7 mouse cellular contexts compared by ENCODE assay signal in the genomic region with DNA sequence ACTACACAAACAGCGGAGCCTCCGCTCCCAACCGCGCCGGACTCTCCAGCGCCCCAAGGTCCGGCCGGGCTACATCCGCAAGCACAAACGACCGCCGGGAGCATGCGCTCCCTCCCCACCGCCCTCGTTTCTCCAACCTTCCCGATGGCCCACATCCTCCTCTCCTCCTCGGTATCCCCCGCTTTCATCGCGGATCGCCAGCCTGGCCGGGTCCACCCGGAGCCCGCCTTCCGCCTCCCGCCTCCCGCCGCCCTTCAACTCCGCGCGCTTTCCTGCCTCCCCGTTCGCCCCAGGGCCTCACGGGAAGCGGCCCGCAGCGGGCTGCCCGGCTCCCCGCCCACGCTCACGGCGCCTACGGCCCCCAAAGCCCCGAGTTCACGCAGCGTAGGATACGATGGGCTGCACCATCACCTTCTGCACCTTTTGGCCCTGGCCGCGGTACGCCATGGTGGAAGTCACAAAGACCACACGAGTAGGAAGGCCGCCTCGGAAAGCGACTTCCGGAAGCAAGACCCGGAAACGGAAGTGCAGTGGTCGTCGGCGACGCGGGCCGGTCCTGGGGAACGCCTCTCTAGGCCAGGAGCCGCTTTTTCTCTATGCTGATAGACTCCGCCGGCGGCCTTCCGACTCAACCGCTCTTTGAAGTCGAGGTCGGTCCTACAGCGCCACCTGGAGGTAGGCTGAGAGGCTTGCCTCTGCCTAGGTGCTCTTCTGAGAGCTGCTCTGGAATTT. TPM values are rescaled to one million over a fixed set of nuclear protein-coding genes. Genes with fewer than 3 reads are reported as not detected.
DNase-seq lines count a peak whose midpoint lies in the region; ATAC-seq and TF ChIP-seq lines count a peak whose summit lies in the region.

TSS of gene Snrpe (minus strand) at position 521 of the 732 bp plus-strand sequence.

- WGBS in embryonic facial prominence, embryonic 10.5 days = under 1% methylated on average over 73 of the region's 73 CpGs
- WGBS in intestine, postnatal 0 days = under 1% methylated on average over 73 of the region's 73 CpGs
- under 1% methylated on average over 73 of the region's 73 CpGs for WGBS in midbrain, embryonic 12.5 days
- under 1% methylated on average over 73 of the region's 73 CpGs for WGBS in small intestine, adult 2 months

- H3K9me3 ChIP-seq in embryonic facial prominence, embryonic 10.5 days = no peaks in the 10 kb centered on the region
- no peaks in the 10 kb centered on the region for H3K9me3 ChIP-seq in intestine, postnatal 0 days (ENCODE audit: control insufficient read depth)
- no peaks in the 10 kb centered on the region for H3K9me3 ChIP-seq in midbrain, embryonic 12.5 days

- TF ChIP-seq CTCF in intestine, postnatal 0 days (IDR thresholded peaks at IDR 0.05; ENCODE audit: low read depth) = peak; percentile 97
- peak; percentile 95 for TF ChIP-seq CTCF in small intestine, adult 2 months (IDR thresholded peaks at IDR 0.05; ENCODE audit: extremely low read depth, insufficient read length, insufficient replicate concordance, low read depth, low read length)

- 0 out of 2 replicates have a peak, but pooled peaks have one; percentile 47 for TF ChIP-seq POLR2A in small intestine, adult 2 months (IDR thresholded peaks at IDR 0.05; ENCODE audit: low read depth, low read length)

- DNase-seq in adrenal gland, postnatal 10 days = peak; percentile 98
- DNase-seq in embryonic facial prominence, embryonic 10.5 days (ENCODE audit: low spot score) = peak; percentile 98
- peak; percentile 73 for DNase-seq in gonadal fat pad, adult 2 months (ENCODE audit: low read depth)
- DNase-seq in left cerebral cortex, postnatal 4 days = peak; percentile 99

- intact Hi-C loops in left cerebral cortex, postnatal 4 days (cut with DNase I) = loop anchor here (5.0 to 10.0 kb wide), 4 partner anchors 228 to 473 kb away; no protein-coding TSS in a partner anchor

- H3K4me1 ChIP-seq in embryonic facial prominence, embryonic 10.5 days = peaks cover 11% of the 10 kb centered on the region
- no peaks in the 10 kb centered on the region for H3K4me1 ChIP-seq in intestine, postnatal 0 days (replicated peaks; ENCODE audit: control insufficient read depth, insufficient read depth, low read length)
- H3K4me1 ChIP-seq in midbrain, embryonic 12.5 days = peaks cover 11% of the 10 kb centered on the region
- H3K4me1 ChIP-seq in small intestine, adult 2 months (ENCODE audit: control insufficient read depth, insufficient read depth, insufficient read length, low read length) = no peaks in the 10 kb centered on the region

- ATAC-seq in intestine, postnatal 0 days = peak; percentile 98
- peak; percentile 97 for ATAC-seq in midbrain, embryonic 12.5 days (ENCODE audit: low FRiP score, low read depth)

- H3K4me3 ChIP-seq in embryonic facial prominence, embryonic 10.5 days = peak within 1 kb of the TSS; percentile 97
- peak within 1 kb of the TSS; percentile 95 for H3K4me3 ChIP-seq in intestine, postnatal 0 days (ENCODE audit: low read depth, low read length)
- peak within 1 kb of the TSS; percentile 89 for H3K4me3 ChIP-seq in midbrain, embryonic 12.5 days
- peak within 1 kb of the TSS; percentile 82 for H3K4me3 ChIP-seq in small intestine, adult 2 months (ENCODE audit: low read depth, low read length)

- H3K4me2 ChIP-seq in intestine, postnatal 0 days (replicated peaks; ENCODE audit: low read depth) = peak within 1 kb of the TSS; percentile 64
- peak within 1 kb of the TSS; percentile 60 for H3K4me2 ChIP-seq in midbrain, embryonic 12.5 days (replicated peaks)

- no peaks in the 10 kb centered on the region for H3K27me3 ChIP-seq in embryonic facial prominence, embryonic 10.5 days (replicated peaks; ENCODE audit: low read depth, poor library complexity, severe bottlenecking)
- no peaks in the 10 kb centered on the region for H3K27me3 ChIP-seq in intestine, postnatal 0 days (replicated peaks; ENCODE audit: control insufficient read depth, insufficient read depth, low read length)
- H3K27me3 ChIP-seq in midbrain, embryonic 12.5 days = no peaks in the 10 kb centered on the region
- no peaks in the 10 kb centered on the region for H3K27me3 ChIP-seq in small intestine, adult 2 months (ENCODE audit: control insufficient read depth, insufficient read depth, low read length)

- peak within 1 kb of the TSS; percentile 94 for H3K9ac ChIP-seq in intestine, postnatal 0 days (ENCODE audit: low read depth, low read length)
- H3K9ac ChIP-seq in midbrain, embryonic 12.5 days (replicated peaks) = peak within 1 kb of the TSS; percentile 80

- H3K27ac ChIP-seq in embryonic facial prominence, embryonic 10.5 days (replicated peaks) = peak within 1 kb of the TSS; percentile 100
- H3K27ac ChIP-seq in intestine, postnatal 0 days (ENCODE audit: low read depth, low read length) = peak within 1 kb of the TSS; percentile 88
- peak within 1 kb of the TSS; percentile 90 for H3K27ac ChIP-seq in midbrain, embryonic 12.5 days (replicated peaks)
- H3K27ac ChIP-seq in small intestine, adult 2 months (ENCODE audit: insufficient read depth, low read depth, low read length) = peak within 1 kb of the TSS; percentile 71

- peaks cover 50% of the 10 kb centered on the region for H3K36me3 ChIP-seq in embryonic facial prominence, embryonic 10.5 days (replicated peaks)
- peaks cover 32% of the 10 kb centered on the region for H3K36me3 ChIP-seq in intestine, postnatal 0 days (ENCODE audit: control insufficient read depth, insufficient read depth)
- peaks cover 33% of the 10 kb centered on the region for H3K36me3 ChIP-seq in midbrain, embryonic 12.5 days
- H3K36me3 ChIP-seq in small intestine, adult 2 months (ENCODE audit: control insufficient read depth, insufficient read depth, low read length) = peaks cover 26% of the 10 kb centered on the region

RNA-seq across cellular contexts. Expression of gene Snrpe, which starts in this region (rescaled TPM):
- total RNA-seq in adrenal gland, postnatal 10 days (2021) = 100 to 1,000 TPM; 125 to 135 TPM
- polyA plus RNA-seq in embryonic facial prominence, embryonic 10.5 days (2016; fragmentation: Nextera tagmentation; extraction: Ambion mirVana) = 907 and 930 TPM in 2 replicates
- 54.6 and 56.9 TPM in 2 replicates for polyA plus RNA-seq in gonadal fat pad, adult 2 months (2012; rRNA removed)
- polyA plus RNA-seq in intestine, postnatal 0 days (2015; fragmentation: Nextera tagmentation; extraction: Ambion mirVana) = 348 and 361 TPM in 2 replicates
- total RNA-seq in left cerebral cortex, postnatal 4 days (2021) = 100 to 1,000 TPM; 117 to 138 TPM
- 703 and 733 TPM in 2 replicates for polyA plus RNA-seq in midbrain, embryonic 12.5 days (2016; fragmentation: Nextera tagmentation; extraction: Ambion mirVana)
- 6.9 and 14.7 TPM in 2 replicates for polyA plus RNA-seq in small intestine, adult 2 months (2012; rRNA removed)

Comparison
In these comparisons a context has a peak if more than half of its experiments do, and no peak if none do; other contexts are left out.
1. Peak in every context shown above with its lines: DNase-seq, ATAC-seq, H3K4me3 ChIP-seq and H3K27ac ChIP-seq.